Mouse (Mus musculus): ENCODE results near the gene Dexi. TPM values are rescaled to one million over a fixed set of nuclear protein-coding genes. Genes with fewer than 3 reads are reported as not detected.

The Dexi gene
- polyA plus RNA-seq, 1 experiment from 2014 or later = 13.3 TPM

DNA sequence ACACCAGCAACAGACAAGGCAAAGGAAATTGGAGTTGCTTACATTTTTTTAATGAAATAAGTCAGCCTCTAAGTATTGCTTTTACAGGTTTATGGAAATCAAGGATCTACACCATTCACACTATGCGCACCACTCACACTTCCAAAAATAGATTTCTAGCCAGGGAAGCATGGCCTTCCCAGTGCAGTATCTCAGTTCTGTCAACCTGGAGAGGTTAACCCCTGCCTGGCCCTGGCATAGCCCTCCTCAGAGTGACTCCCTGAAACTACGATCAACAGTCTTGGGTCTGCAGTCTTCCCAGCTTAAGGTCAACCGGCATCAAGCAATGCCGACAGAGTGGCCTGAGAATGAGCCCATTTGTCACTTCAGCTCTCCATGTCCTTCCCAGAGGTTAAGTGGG lies 12.7 kb downstream of the Dexi start:
- no peak overlapping the region for H3K9ac ChIP-seq (ENCODE audit: low read depth, low read length)
- H3K9me3 ChIP-seq (replicated peaks; ENCODE audit: control insufficient read depth, low read length, poor library complexity, severe bottlenecking) = no peaks in the 10 kb centered on the region
- H3K4me2 ChIP-seq (ENCODE audit: low read length) = no peak overlapping the region
- no peaks in the 10 kb centered on the region for H3K27me3 ChIP-seq (ENCODE audit: control insufficient read depth, insufficient read depth, low read depth, low read length)
- H3K4me3 ChIP-seq (ENCODE audit: low read depth, low read length) = no peak overlapping the region
- 95% methylated on average over 4 of the region's 4 CpGs for WGBS
- no peaks in the 10 kb centered on the region for H3K4me1 ChIP-seq (ENCODE audit: control insufficient read depth, insufficient read depth, low read length)
- H3K36me3 ChIP-seq (ENCODE audit: control insufficient read depth, insufficient read depth, low read length) = peaks cover 5% of the 10 kb centered on the region
- no peak overlapping the region for H3K27ac ChIP-seq (ENCODE audit: low read length)
- no peak for ATAC-seq

DNA sequence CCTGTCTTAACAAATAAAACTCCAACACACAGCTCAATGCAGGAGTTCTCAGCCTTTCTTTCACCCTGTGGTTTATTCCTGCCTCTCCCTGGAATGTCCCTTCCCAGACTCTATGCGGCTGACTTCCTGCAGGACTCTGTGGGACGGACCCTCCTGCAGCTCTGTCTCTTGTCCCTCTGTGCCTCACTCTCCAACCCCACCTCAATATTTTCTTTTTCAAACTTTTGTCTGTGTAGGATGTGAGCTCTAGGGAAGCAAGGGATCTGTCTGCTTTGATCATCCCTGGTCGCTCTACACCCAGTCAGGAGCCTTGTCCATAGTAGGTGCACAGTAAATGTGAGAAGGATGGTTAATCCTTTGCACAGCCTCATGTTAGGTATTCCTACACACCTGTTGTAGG lies 14.5 kb downstream of the Dexi start:
- no peak overlapping the region for H3K4me2 ChIP-seq (ENCODE audit: low read length)
- H3K4me3 ChIP-seq (ENCODE audit: low read depth, low read length) = no peak overlapping the region
- H3K36me3 ChIP-seq (ENCODE audit: control insufficient read depth, insufficient read depth, low read length) = peaks cover 5% of the 10 kb centered on the region
- no peak for ATAC-seq
- H3K4me1 ChIP-seq (ENCODE audit: control insufficient read depth, insufficient read depth, low read length) = no peaks in the 10 kb centered on the region
- H3K27me3 ChIP-seq (ENCODE audit: control insufficient read depth, insufficient read depth, low read depth, low read length) = no peaks in the 10 kb centered on the region
- H3K9me3 ChIP-seq (replicated peaks; ENCODE audit: control insufficient read depth, low read length, poor library complexity, severe bottlenecking) = no peaks in the 10 kb centered on the region
- H3K27ac ChIP-seq (ENCODE audit: low read length) = no peak overlapping the region
- no peak overlapping the region for H3K9ac ChIP-seq (ENCODE audit: low read depth, low read length)
- 81% methylated on average over 3 of the region's 3 CpGs for WGBS

DNA sequence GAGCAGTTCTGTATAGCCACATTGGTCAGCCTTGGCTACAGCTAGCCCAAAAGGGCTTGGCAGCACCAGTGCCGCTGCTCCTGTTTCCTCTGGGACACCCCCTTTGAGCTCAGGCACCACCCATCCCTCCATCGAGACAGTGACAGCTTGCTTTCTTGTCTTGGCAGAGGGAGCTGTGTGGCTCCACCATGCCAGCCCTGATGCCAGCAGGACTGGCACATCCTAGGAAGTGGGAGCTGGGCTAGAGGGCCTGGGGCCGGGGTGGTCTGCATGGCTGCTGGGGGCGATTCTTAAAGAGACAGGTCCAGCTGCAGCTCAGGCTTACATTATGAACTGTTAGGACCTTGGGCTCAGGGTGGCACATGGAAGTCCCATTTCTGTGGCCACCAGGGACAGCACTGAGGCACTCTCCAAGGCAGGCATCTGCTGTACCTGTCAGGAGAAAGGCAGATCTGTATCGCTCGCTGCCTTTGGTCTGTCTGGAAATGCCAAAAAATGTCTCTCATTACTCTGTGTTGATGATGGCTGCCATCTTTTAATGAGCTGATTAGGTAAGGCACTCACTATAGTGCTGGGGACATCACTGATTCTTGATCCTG lies 15.7 kb downstream of the Dexi start:
- Histone ChIP-seq H3K27me3 (ENCODE audit: control insufficient read depth, insufficient read depth, low read depth, low read length) (no peaks in the 10 kb centered on the region), H3K4me3 (ENCODE audit: low read depth, low read length) (no peak overlapping the region), H3K27ac (ENCODE audit: low read length) (no peak overlapping the region), H3K4me1 (ENCODE audit: control insufficient read depth, insufficient read depth, low read length) (no peaks in the 10 kb centered on the region), H3K36me3 (ENCODE audit: control insufficient read depth, insufficient read depth, low read length) (peaks cover 5% of the 10 kb centered on the region), H3K9me3 (replicated peaks; ENCODE audit: control insufficient read depth, low read length, poor library complexity, severe bottlenecking) (no peaks in the 10 kb centered on the region), H3K9ac (ENCODE audit: low read depth, low read length) (no peak overlapping the region; the same call in 1 of the 2 replicates), H3K4me2 (ENCODE audit: low read length) (no peak overlapping the region)
- WGBS = 87% methylated on average over 6 of the region's 6 CpGs
- ATAC-seq = no peak; the same call in 1 of the 2 replicates

- H3K27me3 ChIP-seq (ENCODE audit: control insufficient read depth, insufficient read depth, low read depth, low read length) = no peaks in the 10 kb centered on the region
- H3K4me1 ChIP-seq (ENCODE audit: control insufficient read depth, insufficient read depth, low read length) = no peaks in the 10 kb centered on the region
- H3K9me3 ChIP-seq (replicated peaks; ENCODE audit: control insufficient read depth, low read length, poor library complexity, severe bottlenecking) = no peaks in the 10 kb centered on the region
- H3K27ac ChIP-seq (ENCODE audit: low read length) = no peak overlapping the region
- no peak overlapping the region for H3K4me2 ChIP-seq (ENCODE audit: low read length)
- no peak overlapping the region for H3K4me3 ChIP-seq (ENCODE audit: low read depth, low read length)
- H3K36me3 ChIP-seq (ENCODE audit: control insufficient read depth, insufficient read depth, low read length) = peaks cover 5% of the 10 kb centered on the region
- no peak overlapping the region for H3K9ac ChIP-seq (ENCODE audit: low read depth, low read length)
- no peak for ATAC-seq
- 76% methylated on average over 2 of the region's 2 CpGs for WGBS
Measured at GRCm38 (mm10) chr16:10525610-10525980, 17.3 kb downstream of the Dexi start.

DNA sequence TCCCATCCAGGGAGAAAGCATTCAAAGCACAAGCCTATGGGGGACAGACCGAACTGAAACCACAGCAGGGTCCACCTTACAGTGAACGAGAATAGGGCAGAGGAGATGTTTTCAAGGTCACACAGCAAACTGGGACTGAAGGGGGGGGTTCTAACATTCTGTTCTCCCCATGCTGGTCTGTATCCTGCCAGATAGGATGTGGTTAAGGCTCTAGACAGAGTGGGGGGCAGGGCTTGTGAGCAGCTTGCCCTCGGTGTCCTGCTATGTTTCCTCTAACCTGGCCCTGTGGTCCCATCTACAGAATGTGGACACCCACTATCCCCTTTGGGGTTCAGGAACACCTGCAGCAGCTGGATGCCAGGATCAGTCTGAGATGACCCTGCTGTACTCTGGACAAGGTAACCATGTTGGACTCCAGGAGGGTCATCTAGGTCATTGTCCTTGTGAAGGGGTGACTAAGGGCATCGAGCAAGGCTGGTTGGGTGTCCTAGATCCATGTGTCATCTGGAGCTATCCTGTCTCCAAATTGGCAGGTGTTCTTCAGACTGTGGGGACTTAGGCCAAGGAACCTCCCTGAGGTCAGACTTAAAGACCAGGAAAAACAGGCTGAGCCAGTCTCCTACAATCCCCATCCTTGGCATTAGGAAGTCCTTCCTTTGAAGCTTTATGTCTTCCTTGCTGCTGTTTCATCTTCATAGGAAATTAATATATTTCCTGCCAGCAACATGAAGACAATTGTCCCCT lies 17.8 kb downstream of the Dexi start:
- H3K4me1 ChIP-seq (ENCODE audit: control insufficient read depth, insufficient read depth, low read length) = no peaks in the 10 kb centered on the region
- no peak overlapping the region for H3K4me3 ChIP-seq (ENCODE audit: low read depth, low read length)
- no peak overlapping the region for H3K9ac ChIP-seq (ENCODE audit: low read depth, low read length)
- H3K36me3 ChIP-seq (ENCODE audit: control insufficient read depth, insufficient read depth, low read length) = peaks cover 5% of the 10 kb centered on the region
- 84% methylated on average over 4 of the region's 4 CpGs for WGBS
- H3K27me3 ChIP-seq (ENCODE audit: control insufficient read depth, insufficient read depth, low read depth, low read length) = no peaks in the 10 kb centered on the region
- no peaks in the 10 kb centered on the region for H3K9me3 ChIP-seq (replicated peaks; ENCODE audit: control insufficient read depth, low read length, poor library complexity, severe bottlenecking)
- no peak overlapping the region for H3K4me2 ChIP-seq (ENCODE audit: low read length)
- ATAC-seq = no peak
- no peak overlapping the region for H3K27ac ChIP-seq (ENCODE audit: low read length)

DNA sequence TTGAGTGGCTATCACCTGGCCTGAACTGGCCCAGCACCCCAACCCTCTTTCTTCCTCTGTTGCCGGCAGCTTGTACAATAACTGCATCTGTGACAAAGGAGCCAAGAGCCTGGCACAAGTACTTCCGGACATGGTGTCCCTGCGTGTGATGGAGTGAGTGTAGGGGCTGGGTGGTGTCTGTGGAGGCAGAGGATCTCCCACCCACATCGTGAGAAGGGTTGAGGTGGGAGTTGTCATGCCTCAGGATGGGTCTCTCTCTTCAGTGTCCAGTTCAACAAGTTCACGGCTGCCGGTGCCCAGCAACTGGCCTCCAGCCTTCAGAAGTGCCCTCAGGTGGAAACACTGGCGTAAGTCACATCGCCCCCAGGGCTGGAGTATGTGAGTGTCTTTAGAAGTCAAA lies 19.2 kb downstream of the Dexi start:
- Histone ChIP-seq H3K27ac (ENCODE audit: low read length) (no peak overlapping the region), H3K9ac (ENCODE audit: low read depth, low read length) (no peak overlapping the region), H3K4me3 (ENCODE audit: low read depth, low read length) (no peak overlapping the region), H3K27me3 (ENCODE audit: control insufficient read depth, insufficient read depth, low read depth, low read length) (no peaks in the 10 kb centered on the region), H3K9me3 (replicated peaks; ENCODE audit: control insufficient read depth, low read length, poor library complexity, severe bottlenecking) (no peaks in the 10 kb centered on the region), H3K4me1 (ENCODE audit: control insufficient read depth, insufficient read depth, low read length) (no peaks in the 10 kb centered on the region), H3K36me3 (ENCODE audit: control insufficient read depth, insufficient read depth, low read length) (no peaks in the 10 kb centered on the region), H3K4me2 (ENCODE audit: low read length) (no peak overlapping the region)
- ATAC-seq = no peak
- 90% methylated on average over 8 of the region's 8 CpGs for WGBS

GRCm38 (mm10) chr16:10522811-10523210 lies 20.0 kb downstream of the Dexi start:
- whole genome bisulfite sequencing = 100% methylated on average over 1 of the region's 1 CpGs
- Histone ChIP-seq H3K4me3 (ENCODE audit: low read depth, low read length) (no peak overlapping the region), H3K36me3 (ENCODE audit: control insufficient read depth, insufficient read depth, low read length) (no peaks in the 10 kb centered on the region), H3K27ac (ENCODE audit: low read length) (no peak overlapping the region), H3K9ac (ENCODE audit: low read depth, low read length) (no peak overlapping the region), H3K4me2 (ENCODE audit: low read length) (no peak overlapping the region), H3K27me3 (ENCODE audit: control insufficient read depth, insufficient read depth, low read depth, low read length) (no peaks in the 10 kb centered on the region), H3K9me3 (replicated peaks; ENCODE audit: control insufficient read depth, low read length, poor library complexity, severe bottlenecking) (no peaks in the 10 kb centered on the region), H3K4me1 (ENCODE audit: control insufficient read depth, insufficient read depth, low read length) (no peaks in the 10 kb centered on the region)
- ATAC-seq = no peak

DNA sequence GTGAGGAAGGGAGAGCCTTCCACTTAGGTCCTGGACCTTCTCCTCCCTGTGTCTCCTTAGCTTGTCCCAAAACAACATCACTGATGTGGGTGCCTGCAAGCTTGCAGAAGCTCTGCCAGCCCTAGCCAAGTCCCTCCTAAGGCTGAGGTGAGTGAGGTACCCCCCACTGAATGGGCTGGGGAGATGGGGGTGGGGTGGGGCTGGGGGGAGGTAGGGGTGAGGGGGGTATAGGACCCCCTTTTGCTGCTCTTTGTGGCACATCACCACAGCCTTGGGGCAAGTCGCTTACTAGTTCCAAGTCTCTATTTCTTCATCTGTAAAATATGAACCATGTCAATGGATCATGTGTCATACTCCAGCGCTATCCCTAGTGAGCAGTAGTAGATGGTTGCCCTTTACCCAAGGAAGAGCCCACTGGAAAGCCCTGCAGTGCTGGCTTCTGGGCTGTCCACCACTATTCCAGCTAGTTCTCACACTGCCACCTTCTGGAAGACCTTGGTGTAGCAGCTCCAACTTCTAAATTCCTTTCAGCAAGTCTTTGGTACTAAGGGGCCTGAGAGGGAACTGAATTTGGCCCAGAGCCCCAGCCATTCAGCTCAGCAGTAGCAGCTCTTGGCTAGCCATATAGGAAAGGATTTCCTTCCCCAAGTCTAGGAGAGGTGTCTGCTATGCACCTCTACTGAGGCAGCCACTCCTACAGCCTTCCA lies 21.8 kb downstream of the Dexi start:
- H3K4me2 ChIP-seq (ENCODE audit: low read length) = no peak overlapping the region
- no peaks in the 10 kb centered on the region for H3K27me3 ChIP-seq (ENCODE audit: control insufficient read depth, insufficient read depth, low read depth, low read length)
- H3K27ac ChIP-seq (ENCODE audit: low read length) = no peak overlapping the region
- H3K9me3 ChIP-seq (replicated peaks; ENCODE audit: control insufficient read depth, low read length, poor library complexity, severe bottlenecking) = no peaks in the 10 kb centered on the region
- peak; percentile 82 for ATAC-seq
- no peak overlapping the region for H3K4me3 ChIP-seq (ENCODE audit: low read depth, low read length)
- H3K36me3 ChIP-seq (ENCODE audit: control insufficient read depth, insufficient read depth, low read length) = no peaks in the 10 kb centered on the region
- H3K9ac ChIP-seq (ENCODE audit: low read depth, low read length) = no peak overlapping the region
- WGBS = 47% methylated on average over 2 of the region's 2 CpGs
- H3K4me1 ChIP-seq (ENCODE audit: control insufficient read depth, insufficient read depth, low read length) = no peaks in the 10 kb centered on the region

DNA sequence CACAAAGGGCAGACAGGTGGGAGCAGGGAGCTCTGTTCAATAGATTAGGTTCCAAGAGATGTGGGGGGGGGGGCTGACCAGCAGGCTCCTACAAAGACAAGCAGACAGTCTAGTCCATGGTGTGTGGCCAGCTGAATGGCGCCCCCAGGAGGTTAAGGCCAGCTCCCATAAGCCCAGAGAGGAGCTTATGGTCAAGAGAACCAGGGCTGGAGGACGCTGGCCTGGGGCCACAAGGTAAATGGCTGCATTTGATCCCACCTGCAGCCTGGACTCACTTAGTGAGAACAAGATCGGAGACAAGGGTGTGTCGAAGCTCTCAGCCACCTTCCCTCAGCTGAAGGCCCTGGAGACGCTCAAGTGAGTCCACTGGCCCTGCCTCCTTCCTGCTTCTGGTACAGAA lies 24.8 kb downstream of the Dexi start:
- H3K4me3 ChIP-seq (ENCODE audit: low read depth, low read length) = no peak overlapping the region

More for the DNA sequence above, 24.8 kb downstream of the Dexi start:
- Histone ChIP-seq H3K9me3 (replicated peaks; ENCODE audit: control insufficient read depth, low read length, poor library complexity, severe bottlenecking) (no peaks in the 10 kb centered on the region), H3K27me3 (ENCODE audit: control insufficient read depth, insufficient read depth, low read depth, low read length) (no peaks in the 10 kb centered on the region), H3K36me3 (ENCODE audit: control insufficient read depth, insufficient read depth, low read length) (no peaks in the 10 kb centered on the region), H3K4me1 (ENCODE audit: control insufficient read depth, insufficient read depth, low read length) (no peaks in the 10 kb centered on the region), H3K27ac (ENCODE audit: low read length) (no peak overlapping the region), H3K9ac (ENCODE audit: low read depth, low read length) (no peak overlapping the region), H3K4me2 (ENCODE audit: low read length) (no peak overlapping the region)
- ATAC-seq = no peak
- WGBS = 56% methylated on average over 5 of the region's 5 CpGs
